Mouse (Mus musculus) kidney, postnatal 14 days (tissue): ENCODE results near the gene Gm21103.
A peak's percentile ranks its signal among the peaks of the same experiment; 100 is the strongest.
"Not testable (repeated sequence)": the region's sequence is repeated elsewhere in the genome, so short reads cannot be mapped to it uniquely, and the experiment has no call there.

Experiments used
- DNase-seq: peaks from one replicate; pipeline ENCODE4 v3.0.0; 2022; ENCODE audit warnings: mixed read lengths

Gm21103 gene

DNA sequence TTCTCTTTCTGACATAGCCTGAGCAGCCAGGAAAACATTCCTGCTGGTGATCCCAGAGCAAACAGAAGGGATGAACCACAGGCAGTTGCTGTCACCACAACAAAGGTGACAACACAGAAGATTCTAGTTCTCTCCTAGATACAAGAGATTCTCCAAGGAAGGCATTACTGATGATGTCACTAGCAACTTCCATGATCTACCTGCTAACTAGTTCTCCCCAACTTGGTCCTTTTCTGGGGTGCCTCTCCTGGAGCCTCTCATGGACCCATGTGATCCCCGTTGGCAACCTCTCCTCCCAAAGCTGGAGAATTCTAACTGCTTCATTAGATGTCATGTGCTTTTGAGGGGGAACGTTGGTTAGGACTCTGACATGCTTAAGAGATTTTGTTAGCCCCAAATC lies at the start of gene Gm21103:
TSS of gene Gm21103 (minus strand) at position 101 of the 400 bp plus-strand sequence.
- DNase-seq = not testable (repeated sequence)

DNA sequence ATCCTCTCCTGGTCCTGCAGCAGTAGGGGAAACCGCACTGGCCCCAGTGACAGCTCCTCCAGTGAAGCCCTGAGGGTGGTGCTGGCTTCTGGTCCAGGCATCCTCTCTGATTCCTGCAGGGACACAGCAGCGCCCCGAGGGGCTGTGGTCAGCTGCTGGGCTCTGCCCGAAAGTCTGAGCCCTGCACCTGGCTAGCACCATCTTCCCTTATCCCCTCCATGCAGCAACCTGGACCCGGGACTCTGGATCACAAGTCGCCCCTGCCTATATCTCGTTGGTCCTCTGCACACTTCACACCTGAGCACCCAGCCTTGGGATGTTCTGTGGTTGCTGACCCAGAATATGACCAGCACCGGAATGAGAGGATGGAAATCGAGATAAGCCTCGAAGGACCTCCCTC lies 38.9 kb upstream of the Gm21103 start, which contains the start of gene Gm3618:
TSS of gene Gm3618 (minus strand) at position 101 of the 400 bp plus-strand sequence.
- not testable (repeated sequence) for DNase-seq

DNA sequence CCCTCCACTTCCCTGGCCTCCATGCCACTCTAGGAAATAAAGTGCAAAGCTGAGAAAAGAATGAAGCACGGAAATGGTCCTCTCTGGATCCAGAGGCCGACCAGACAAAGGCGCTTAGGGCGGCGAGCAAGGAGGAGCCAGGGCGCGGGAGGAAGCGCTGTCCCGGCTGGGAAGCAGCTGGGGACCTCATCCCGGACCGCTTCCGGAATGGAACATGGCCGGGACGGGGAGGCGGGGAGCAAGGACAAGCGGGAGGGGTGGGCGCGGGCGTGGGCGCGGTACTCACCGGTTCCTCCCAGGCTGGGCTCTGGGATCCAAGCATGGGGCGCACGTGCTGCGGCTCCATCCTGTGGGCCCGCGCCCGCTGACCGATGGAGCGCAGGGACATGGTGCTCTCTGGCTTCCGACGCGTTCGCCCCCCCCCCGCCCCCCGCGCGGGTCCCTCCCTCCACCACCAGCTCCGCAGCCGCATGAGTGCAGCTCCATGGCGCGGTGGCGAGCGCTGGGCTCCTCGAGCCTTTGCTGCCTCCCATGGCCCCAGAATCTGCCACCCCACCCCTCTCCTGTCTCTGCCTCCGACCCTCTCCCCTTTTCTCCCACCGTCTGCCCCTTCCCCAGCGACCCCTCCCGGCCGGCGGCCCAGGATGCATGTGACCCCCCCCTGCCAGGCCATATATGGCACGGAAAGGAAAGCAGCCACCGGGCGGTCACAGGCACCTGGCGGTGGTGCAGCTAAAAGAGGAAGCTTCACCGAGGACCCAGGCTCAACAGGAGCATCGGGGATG lies 17.5 kb downstream of the Gm21103 start, which contains the start of gene Gm3411:
TSS of gene Gm3411 (minus strand) at position 320 of the 785 bp plus-strand sequence.
- peak; percentile 68 for DNase-seq
